ENCODE assay signal across 8 mouse cellular contexts in the genomic region with DNA sequence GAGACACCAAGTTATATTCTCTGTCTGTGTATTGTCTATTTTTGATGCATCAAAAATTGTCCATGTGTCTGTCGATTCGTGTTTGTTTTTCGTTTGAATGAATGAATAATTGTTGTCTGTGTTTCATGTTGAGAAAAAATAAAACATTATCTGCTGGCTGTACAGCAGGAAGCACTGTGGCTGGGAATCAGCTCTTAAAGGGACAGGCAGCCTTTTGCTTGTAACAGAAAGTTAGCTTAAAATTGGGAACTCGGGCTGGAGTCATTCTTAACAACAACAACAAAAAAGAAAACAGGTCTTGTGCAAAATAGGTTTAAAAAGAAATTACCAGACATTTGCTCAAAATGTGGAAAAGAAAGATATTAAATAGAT. TPM values are rescaled to one million over a fixed set of nuclear protein-coding genes. Genes with fewer than 3 reads are reported as not detected.
A peak's percentile ranks its signal among the peaks of the same experiment; 100 is the strongest.
DNase-seq lines count a peak whose midpoint lies in the region; ATAC-seq and TF ChIP-seq lines count a peak whose summit lies in the region.

No protein-coding gene starts in this region.

- no peaks in the 10 kb centered on the region for H3K36me3 ChIP-seq in spleen, adult 2 months (ENCODE audit: control insufficient read depth, insufficient read depth, low read length)
- no peaks in the 10 kb centered on the region for H3K36me3 ChIP-seq in liver, embryonic 12.5 days
- no peaks in the 10 kb centered on the region for H3K36me3 ChIP-seq in stomach, postnatal 0 days (ENCODE audit: control insufficient read depth, insufficient read depth, low read length)

- peak; percentile 81 for ATAC-seq in frontal cortex, adult (ENCODE audit: low TSS enrichment)
- peak; percentile 55 for ATAC-seq in liver, embryonic 12.5 days
- peak; percentile 54; the same call in 1 of the 2 replicates for ATAC-seq in stomach, postnatal 0 days (ENCODE audit: low FRiP score, low TSS enrichment)

- H3K27me3 ChIP-seq in spleen, adult 2 months (ENCODE audit: control insufficient read depth, insufficient read depth, low read length), result 0 out of 2 replicates have a peak, but pooled peaks cover 3% of the 10 kb centered on the region
- no peaks in the 10 kb centered on the region for H3K27me3 ChIP-seq in liver, embryonic 12.5 days (replicated peaks)
- H3K27me3 ChIP-seq in stomach, postnatal 0 days (ENCODE audit: control insufficient read depth, insufficient read depth, low read length), result no peaks in the 10 kb centered on the region

- H3K27ac ChIP-seq in spleen, adult 2 months (ENCODE audit: insufficient read depth, low read length), result no peak overlapping the region
- H3K27ac ChIP-seq in liver, embryonic 12.5 days, result peak overlapping the region; percentile 77; the same call in 1 of the 2 replicates
- no peak overlapping the region for H3K27ac ChIP-seq in stomach, postnatal 0 days (replicated peaks)

- H3K9ac ChIP-seq in liver, embryonic 12.5 days, result peak overlapping the region; percentile 71; the same call in 1 of the 2 replicates
- H3K9ac ChIP-seq in stomach, postnatal 0 days (ENCODE audit: low read length), result 0 out of 2 replicates have a peak overlapping the region, but pooled peaks have one; percentile 54

- TF ChIP-seq EP300 in stomach, postnatal 0 days (optimal IDR thresholded peaks at IDR 0.05), result no peak

- TF ChIP-seq CTCF in spleen, adult 2 months (IDR thresholded peaks at IDR 0.05; ENCODE audit: extremely low read depth, insufficient read depth, insufficient read length, insufficient replicate concordance), result no peak
- no peak for TF ChIP-seq CTCF in stomach, postnatal 0 days (IDR thresholded peaks at IDR 0.05; ENCODE audit: low read depth)

- no peaks in the 10 kb centered on the region for H3K9me3 ChIP-seq in liver, embryonic 12.5 days (replicated peaks)
- H3K9me3 ChIP-seq in stomach, postnatal 0 days (ENCODE audit: control insufficient read depth, low read length), result no peaks in the 10 kb centered on the region

- 0 out of 2 replicates have a peak, but pooled peaks cover 2% of the 10 kb centered on the region for H3K4me1 ChIP-seq in spleen, adult 2 months (ENCODE audit: control insufficient read depth, insufficient read depth, insufficient read length)
- H3K4me1 ChIP-seq in liver, embryonic 12.5 days, result peaks cover 8% of the 10 kb centered on the region; the same call in 1 of the 2 replicates
- no peaks in the 10 kb centered on the region for H3K4me1 ChIP-seq in stomach, postnatal 0 days (replicated peaks; ENCODE audit: control insufficient read depth, insufficient read depth)

- no peak for TF ChIP-seq POLR2A in spleen, adult 2 months (IDR thresholded peaks at IDR 0.05; ENCODE audit: low read depth, low read length)

- H3K4me3 ChIP-seq in spleen, adult 2 months (ENCODE audit: extremely low read depth, insufficient read depth, insufficient read length), result 0 out of 2 replicates have a peak overlapping the region, but pooled peaks have one; percentile 59
- peak overlapping the region; percentile 68 for H3K4me3 ChIP-seq in liver, embryonic 12.5 days
- peak overlapping the region; percentile 65 for H3K4me3 ChIP-seq in stomach, postnatal 0 days (ENCODE audit: low read depth, low read length)

- no peak for DNase-seq in frontal cortex, postnatal 10 days (ENCODE audit: low spot score in 2 of 2)
- DNase-seq in spleen, adult 2 months (ENCODE audit: low read depth in 1 of 2, low spot score in 2 of 2), result no peak
- DNase-seq in spleen, postnatal 10 days (ENCODE audit: low spot score in 2 of 2), result no peak
- no peak for DNase-seq in stomach, postnatal 0 days (ENCODE audit: low spot score)
- DNase-seq in left cerebral cortex, postnatal 10 days (ENCODE audit: extremely low spot score in 1 of 2, low spot score in 2 of 2), result no peak
- no peak for DNase-seq in cerebellum, adult 11-12 months

- WGBS in spleen, adult 2 months, result under 1% methylated on average over 4 of the region's 4 CpGs
- 0% methylated on average over 4 of the region's 4 CpGs for WGBS in liver, embryonic 12.5 days (ENCODE audit: insufficient replicate concordance)
- under 1% methylated on average over 4 of the region's 4 CpGs for WGBS in stomach, postnatal 0 days

- intact Hi-C loops in left cerebral cortex, postnatal 10 days (cut with DNase I), result loop anchor here (5.0 kb wide), 1 partner anchor 720 kb away; no protein-coding TSS in a partner anchor

- H3K4me2 ChIP-seq in liver, embryonic 12.5 days, result peak overlapping the region; percentile 93
- peak overlapping the region; percentile 92 for H3K4me2 ChIP-seq in stomach, postnatal 0 days (replicated peaks; ENCODE audit: low read depth)

RNA-seq across cellular contexts. Expression of a gene that starts 22.5 kb away (rescaled TPM):
- not detected in 2 replicates for polyA plus RNA-seq in spleen, adult 2 months (2012; rRNA removed)
- polyA plus RNA-seq in liver, embryonic 12.5 days (2016; fragmentation: Nextera tagmentation; extraction: Ambion mirVana), result not detected in 2 replicates
- not detected in 2 replicates for polyA plus RNA-seq in stomach, postnatal 0 days (2015; fragmentation: Nextera tagmentation; extraction: Ambion mirVana)
- not detected for total RNA-seq in left cerebral cortex, postnatal 10 days (2021)

RNA-seq across cellular contexts. Expression of a gene that starts 28.0 kb away (rescaled TPM):
- polyA plus RNA-seq in spleen, adult 2 months (2012; rRNA removed), result not detected in 2 replicates
- not detected in 2 replicates for polyA plus RNA-seq in liver, embryonic 12.5 days (2016; fragmentation: Nextera tagmentation; extraction: Ambion mirVana)
- polyA plus RNA-seq in stomach, postnatal 0 days (2015; fragmentation: Nextera tagmentation; extraction: Ambion mirVana), result not detected in 2 replicates
- total RNA-seq in left cerebral cortex, postnatal 10 days (2021), result not detected
